Mouse (Mus musculus) cortical plate, adult 2 months (tissue): ENCODE measurements around the gene Stxbp5l. TPM values are rescaled to one million over a fixed set of nuclear protein-coding genes. Genes with fewer than 3 reads are reported as not detected.
"Not testable (repeated sequence)": the region's sequence is repeated elsewhere in the genome, so short reads cannot be mapped to it uniquely, and the experiment has no call there.

Experiments
- H3K27ac ChIP-seq: fragments of 200-500 bp; 2 replicates; pipeline ENCODE4 v1.5.1; 2012; ENCODE audit warnings: low read length, control low read depth, inconsistent platforms; ENCODE audit not compliant: insufficient read depth
- H3K4me1 ChIP-seq: fragments of 200-500 bp; 2 replicates; pipeline ENCODE4 v1.6.1; 2011; ENCODE audit warnings: low read length; ENCODE audit not compliant: control insufficient read depth, insufficient read depth
- H3K4me3 ChIP-seq: fragments of 200-500 bp; 2 replicates; pipeline ENCODE4 v1.5.1; 2011; ENCODE audit warnings: mild to moderate bottlenecking, low read length, control low read depth; ENCODE audit not compliant: insufficient read depth
- CTCF ChIP-seq: fragments of 200-500 bp; IDR thresholded peaks from 2 replicates; pipeline ENCODE4 v1.5.1; 2011; ENCODE audit warnings: mild to moderate bottlenecking, control low read depth, low read length; ENCODE audit not compliant: insufficient read depth; ENCODE audit errors: extremely low read depth
- POLR2A ChIP-seq: fragments of 200-500 bp; IDR thresholded peaks from 2 replicates; pipeline ENCODE4 v1.6.1; 2011; ENCODE audit warnings: mild to moderate bottlenecking, low read length, control low read depth; ENCODE audit not compliant: insufficient read depth; ENCODE audit errors: extremely low read depth
- polyA plus RNA-seq: library from polyadenylated mRNA; depleted of rRNA; stranded (reverse); fragments of >200 nt; gene quantifications from 2 replicates; pipeline ENCODE4 v1.2.3, GENCODE M21; 2012

Stxbp5l gene
- polyA plus RNA-seq, 1 experiment, result 15.5 TPM

GRCm38 (mm10) chr16:37389201-37389905 is 4.6 kb upstream of the Stxbp5l start:
- no peak for TF ChIP-seq POLR2A
- TF ChIP-seq CTCF, result no peak
- Histone ChIP-seq H3K4me3 (no peak overlapping the region), H3K27ac (no peak overlapping the region), H3K4me1 (no peaks in the 10 kb centered on the region)

DNA sequence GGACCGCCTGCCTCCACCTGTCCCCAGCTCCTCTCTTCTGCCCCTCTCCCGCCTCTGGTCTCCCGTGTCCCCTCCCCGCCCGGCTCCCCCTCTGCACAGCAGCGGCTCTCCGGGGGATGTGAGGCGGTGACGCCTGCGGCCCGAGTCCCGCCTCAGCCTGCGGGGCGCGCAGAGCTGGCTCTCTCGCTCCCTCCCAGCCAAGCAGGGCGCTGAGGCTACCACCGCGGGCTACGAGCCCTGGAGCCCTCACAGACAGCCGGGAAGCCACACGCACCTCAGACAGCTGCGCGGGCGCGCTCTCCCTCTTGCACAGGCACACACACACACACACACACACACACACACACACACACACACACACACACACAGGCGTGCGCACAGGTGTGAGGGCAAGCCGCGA is 393 bp downstream of the Stxbp5l start:
- TF ChIP-seq CTCF (no peak), POLR2A (0 out of 2 replicates have a peak, but pooled peaks have one; percentile 30)
- Histone ChIP-seq H3K27ac (peak overlapping the region; percentile 88), H3K4me1 (peaks cover 1% of the 10 kb centered on the region; the same call in 1 of the 2 replicates), H3K4me3 (peak overlapping the region; percentile 95)

GRCm38 (mm10) chr16:37383426-37383825 is 1.3 kb downstream of the Stxbp5l start:
- no peak overlapping the region for H3K27ac ChIP-seq
- TF ChIP-seq POLR2A (no peak), CTCF (no peak)
- H3K4me3 ChIP-seq, result peak overlapping the region; percentile 95
- peaks cover 1% of the 10 kb centered on the region; the same call in 1 of the 2 replicates for H3K4me1 ChIP-seq

DNA sequence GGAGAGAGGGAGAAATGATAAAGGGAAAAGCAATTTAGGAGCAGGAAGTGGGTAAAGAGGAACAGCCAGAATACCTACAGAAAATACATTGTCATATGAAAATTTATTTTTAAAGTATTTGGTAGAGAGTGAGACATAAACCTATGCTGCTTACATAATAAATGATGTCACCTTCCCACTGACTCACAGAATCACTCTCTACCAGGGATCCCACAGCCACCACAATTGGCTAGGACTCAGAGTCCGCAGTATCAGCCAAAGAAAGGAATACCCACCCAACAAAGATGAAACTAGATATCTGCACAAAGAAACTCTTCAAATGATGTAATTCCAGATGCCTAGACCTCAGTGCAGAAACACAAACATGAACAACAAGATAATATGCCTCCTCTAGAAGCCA is 12.0 kb downstream of the Stxbp5l start:
- no peak overlapping the region for H3K4me3 ChIP-seq
- TF ChIP-seq CTCF (no peak), POLR2A (no peak)
- H3K27ac ChIP-seq, result no peak overlapping the region
- H3K4me1 ChIP-seq, result peaks cover 3% of the 10 kb centered on the region; the same call in 1 of the 2 replicates

DNA sequence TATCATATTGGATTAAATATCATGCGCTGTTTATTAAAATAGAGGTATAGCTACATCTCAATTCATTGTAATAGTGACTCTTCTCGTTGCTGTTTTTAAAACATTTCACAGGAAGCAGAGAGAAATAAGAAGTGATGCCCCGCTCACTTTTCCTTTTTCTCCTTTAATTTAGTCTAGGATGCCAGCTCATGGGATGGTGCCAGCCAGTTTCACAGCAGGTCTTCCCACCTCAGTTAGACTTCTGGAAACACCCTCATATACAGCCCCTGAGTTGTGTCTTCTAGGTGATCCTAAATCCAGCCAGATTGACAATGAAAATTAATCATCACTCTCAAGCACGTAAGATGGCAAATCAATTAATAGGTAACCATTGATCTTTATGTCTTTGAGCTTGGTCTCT is 17.3 kb downstream of the Stxbp5l start:
- no peak overlapping the region for H3K4me3 ChIP-seq
- TF ChIP-seq POLR2A (no peak), CTCF (no peak)
- no peaks in the 10 kb centered on the region for H3K4me1 ChIP-seq
- H3K27ac ChIP-seq, result no peak overlapping the region

DNA sequence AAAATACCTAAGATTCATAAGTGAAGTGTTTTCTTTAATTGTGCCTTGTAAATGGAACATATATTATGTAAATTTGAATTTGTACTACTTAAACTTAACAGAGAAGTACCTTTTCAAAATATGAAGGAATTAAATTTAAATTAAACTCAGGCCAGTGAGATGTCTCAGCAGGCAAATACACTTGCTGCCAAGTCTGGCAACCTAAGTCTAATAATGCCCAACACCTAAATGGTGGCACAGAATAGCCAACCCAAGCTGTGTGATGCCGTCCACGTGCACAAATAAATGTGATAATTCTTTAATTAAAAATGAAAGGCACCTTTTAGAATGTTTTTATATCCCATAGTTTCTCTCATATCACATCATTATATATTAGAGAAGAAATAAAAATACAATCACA is 20.8 kb downstream of the Stxbp5l start:
- Histone ChIP-seq H3K27ac (no peak overlapping the region), H3K4me3 (no peak overlapping the region), H3K4me1 (no peaks in the 10 kb centered on the region)
- TF ChIP-seq POLR2A, result no peak
- no peak for TF ChIP-seq CTCF

DNA sequence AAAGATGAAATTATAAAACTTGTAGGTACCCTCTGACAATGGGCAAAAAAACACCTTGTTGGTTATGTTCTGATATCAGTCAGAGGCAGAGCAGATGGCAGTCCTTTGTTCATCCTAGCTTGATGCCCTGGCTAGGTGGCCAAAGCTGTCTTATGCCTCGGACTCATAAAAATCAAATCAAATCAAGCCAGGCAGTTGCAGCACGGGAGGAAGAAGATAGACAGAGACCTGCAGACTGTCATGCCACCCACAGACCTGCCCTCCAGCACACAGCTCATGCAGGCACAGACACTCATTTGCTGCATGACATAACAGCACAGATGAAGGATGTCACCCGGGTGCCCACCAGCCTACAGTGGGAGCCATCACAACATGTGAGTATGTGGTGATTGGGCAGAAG is 29.1 kb downstream of the Stxbp5l start:
- TF ChIP-seq CTCF (no peak), POLR2A (no peak)
- no peak overlapping the region for H3K4me3 ChIP-seq
- peaks cover 1% of the 10 kb centered on the region; the same call in 1 of the 2 replicates for H3K4me1 ChIP-seq
- H3K27ac ChIP-seq, result no peak overlapping the region

DNA sequence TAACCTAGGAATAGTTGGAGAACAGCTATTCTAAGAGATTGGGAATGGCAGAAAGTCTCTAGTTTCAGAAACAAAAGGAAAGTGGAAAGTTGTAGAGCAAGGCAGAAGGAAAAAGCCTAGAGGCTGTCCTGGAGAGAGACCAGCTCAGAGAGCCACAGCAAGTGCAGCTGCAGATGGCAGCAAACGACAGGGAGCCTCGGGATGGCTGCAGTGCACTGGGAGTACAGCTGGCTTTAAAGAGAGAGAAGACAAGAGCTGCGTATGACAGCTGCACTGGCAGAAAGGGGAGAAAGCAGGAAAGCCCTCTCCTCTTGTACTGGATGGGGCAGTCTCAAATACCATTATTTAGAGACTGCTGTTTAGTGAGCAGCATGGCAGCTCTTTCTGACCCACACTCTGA is 37.7 kb downstream of the Stxbp5l start:
- no peak overlapping the region for H3K27ac ChIP-seq
- TF ChIP-seq CTCF, result peak; percentile 40
- no peak for TF ChIP-seq POLR2A

GRCm38 (mm10) chr16:37344960-37345359 is 39.8 kb downstream of the Stxbp5l start:
- no peak for TF ChIP-seq POLR2A
- TF ChIP-seq CTCF, result no peak
- H3K27ac ChIP-seq, result no peak overlapping the region
- H3K4me1 ChIP-seq, result no peaks in the 10 kb centered on the region; the same call in 1 of the 2 replicates
- no peak overlapping the region for H3K4me3 ChIP-seq

More for the DNA sequence above, 37.7 kb downstream of the Stxbp5l start:
- Histone ChIP-seq H3K4me3 (no peak overlapping the region), H3K4me1 (no peaks in the 10 kb centered on the region; the same call in 1 of the 2 replicates)

DNA sequence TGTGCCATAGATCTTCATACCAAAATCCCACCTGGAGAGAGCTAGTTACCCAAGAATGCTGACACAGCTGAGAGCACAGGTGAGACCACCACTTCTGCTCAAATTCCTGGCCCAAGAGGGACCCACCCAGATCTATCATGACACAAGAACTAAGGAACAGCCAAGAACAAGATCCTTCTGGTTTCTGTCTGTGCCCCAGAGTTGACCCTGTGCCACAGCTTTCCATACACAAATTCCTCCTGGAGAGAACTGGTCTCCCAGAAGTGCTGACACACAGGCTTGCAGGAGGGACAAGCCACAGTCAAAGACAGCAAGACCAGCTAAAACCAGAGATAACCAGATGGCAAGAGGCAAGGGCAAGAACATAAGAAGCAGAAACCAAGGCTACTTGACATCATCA is 43.3 kb downstream of the Stxbp5l start:
- H3K4me3 ChIP-seq, H3K27ac ChIP-seq, H3K4me1 ChIP-seq: not testable (repeated sequence)
